Mouse (Mus musculus) frontal cortex, postnatal 14 days (tissue): ENCODE data around the gene Tekt2.

Experiments
- DNase-seq, 2 experiments: peaks; one replicate each; pipeline ENCODE4 v3.0.0; 2022; ENCODE audit warnings: low spot score in 2 of 2

Gene Tekt2

GRCm38 (mm10) chr4:126309211-126309921 is 16.1 kb downstream of the Tekt2 start:
- no peak for DNase-seq

GRCm38 (mm10) chr4:126306827-126307226 is 18.7 kb downstream of the Tekt2 start:
- no peak for DNase-seq

- no peak for DNase-seq
Observed at GRCm38 (mm10) chr4:126306058-126306457, 19.4 kb downstream of the Tekt2 start.

- no peak for DNase-seq
Observed at GRCm38 (mm10) chr4:126305428-126305827, 20.1 kb downstream of the Tekt2 start.

- no peak for DNase-seq
Observed at GRCm38 (mm10) chr4:126303877-126304276, 21.6 kb downstream of the Tekt2 start.

- DNase-seq, result no peak
Observed at GRCm38 (mm10) chr4:126301584-126302309, 23.7 kb downstream of the Tekt2 start.

- DNase-seq, result no peak
Observed at GRCm38 (mm10) chr4:126300916-126301583, 24.4 kb downstream of the Tekt2 start.

- DNase-seq, result no peak
Observed at GRCm38 (mm10) chr4:126296617-126297101, 28.8 kb downstream of the Tekt2 start.

GRCm38 (mm10) chr4:126295937-126296336 is 29.6 kb downstream of the Tekt2 start:
- DNase-seq, result no peak

- no peak for DNase-seq
Observed at GRCm38 (mm10) chr4:126295152-126295551, 30.3 kb downstream of the Tekt2 start.

GRCm38 (mm10) chr4:126291196-126291595 is 34.3 kb downstream of the Tekt2 start:
- no peak for DNase-seq

GRCm38 (mm10) chr4:126290314-126290713 is 35.2 kb downstream of the Tekt2 start:
- no peak for DNase-seq

GRCm38 (mm10) chr4:126288085-126288666 is 37.3 kb downstream of the Tekt2 start:
- DNase-seq, result no peak

GRCm38 (mm10) chr4:126287302-126287995 is 38.0 kb downstream of the Tekt2 start:
- no peak for DNase-seq

- DNase-seq, result no peak
Observed at GRCm38 (mm10) chr4:126286492-126286891, 39.0 kb downstream of the Tekt2 start, which contains the start of gene Col8a2. TSS of gene Col8a2 (plus strand) at chr4:126286793.

GRCm38 (mm10) chr4:126283582-126283981 is 41.9 kb downstream of the Tekt2 start:
- DNase-seq, result no peak

- DNase-seq, result no peak
Observed at GRCm38 (mm10) chr4:126281706-126282105, 43.8 kb downstream of the Tekt2 start.

GRCm38 (mm10) chr4:126278961-126279360 is 46.5 kb downstream of the Tekt2 start:
- no peak for DNase-seq

- no peak for DNase-seq
Observed at GRCm38 (mm10) chr4:126278565-126278915, 46.9 kb downstream of the Tekt2 start.

GRCm38 (mm10) chr4:126277906-126278564 is 47.5 kb downstream of the Tekt2 start:
- no peak for DNase-seq

- no peak for DNase-seq
Observed at GRCm38 (mm10) chr4:126275681-126276131, 49.8 kb downstream of the Tekt2 start.
